Mouse (Mus musculus) kidney, embryonic 14.5 days (tissue): ENCODE data around the gene Fam129b. TPM values are rescaled to one million over a fixed set of nuclear protein-coding genes. Genes with fewer than 3 reads are reported as not detected.

Experiments used
- ATAC-seq: fragments of 200-750 bp; cut with Nextera tagmentation; 2 replicates; pipeline ENCODE4 v1.8.0; 2017; ENCODE audit warnings: moderate number of reproducible peaks, mild to moderate bottlenecking, moderate TSS enrichment, moderate library complexity; ENCODE audit not compliant: low FRiP score, low TSS enrichment
- H3K27ac ChIP-seq: fragments of 300-500 bp; sonication (generic); 2 replicates; pipeline ENCODE4 v1.5.1; 2014; ENCODE audit warnings: low read depth, mild to moderate bottlenecking, low read length, moderate library complexity, mixed read lengths
- H3K27me3 ChIP-seq: fragments of 300-500 bp; sonication (generic); 2 replicates; pipeline ENCODE4 v1.6.1; 2014; ENCODE audit warnings: mild to moderate bottlenecking, low read length; ENCODE audit not compliant: control insufficient read depth, insufficient read depth
- H3K36me3 ChIP-seq: fragments of 300-500 bp; sonication (generic); 2 replicates; pipeline ENCODE4 v1.6.1; 2014; ENCODE audit warnings: low read length, mixed read lengths; ENCODE audit not compliant: control insufficient read depth, insufficient read depth
- H3K4me1 ChIP-seq: fragments of 300-500 bp; sonication (generic); 2 replicates; pipeline ENCODE4 v1.6.1; 2014; ENCODE audit warnings: low read length, mixed read lengths; ENCODE audit not compliant: control insufficient read depth, insufficient read depth
- H3K4me2 ChIP-seq: fragments of 300-500 bp; sonication (generic); replicated peaks from 2 replicates; pipeline ENCODE4 v1.6.1; 2014; ENCODE audit warnings: low read depth, mild to moderate bottlenecking, low read length
- H3K4me3 ChIP-seq: fragments of 300-500 bp; sonication (generic); 2 replicates; pipeline ENCODE4 v1.5.1; 2014; ENCODE audit warnings: mild to moderate bottlenecking, low read length
- H3K9ac ChIP-seq: fragments of 300-500 bp; sonication (generic); 2 replicates; pipeline ENCODE4 v1.6.1; 2014; ENCODE audit warnings: low read depth, mild to moderate bottlenecking, low read length, moderate library complexity
- H3K9me3 ChIP-seq: fragments of 300-500 bp; sonication (generic); 2 replicates; pipeline ENCODE4 v1.6.1; 2016; ENCODE audit warnings: low read length; ENCODE audit not compliant: control insufficient read depth
- WGBS: fragments of 180-500 bp; shearing (Covaris S2); extraction: QIAGEN DNeasy Blood & Tissue Kit; methylation state at CpG from one replicate; pipeline ENCODE4 v1.1.7; 2014; 5-methylcytosine and 5-hydroxymethylcytosine counted together
- polyA plus RNA-seq: library from polyadenylated mRNA; unstranded; fragments of >200 nt; fragmentation: Nextera tagmentation; extraction: Ambion mirVana; gene quantifications from 2 replicates; pipeline ENCODE4 v1.2.1, GENCODE M21; 2014

The Fam129b gene
- polyA plus RNA-seq, 1 experiment from 2014 or later: 19.9 TPM

- no peak for ATAC-seq
- WGBS: 91% methylated on average over 15 of the region's 15 CpGs
- H3K36me3 ChIP-seq: peaks cover 58% of the 10 kb centered on the region
- no peak overlapping the region for H3K27ac ChIP-seq
- no peak overlapping the region for H3K4me2 ChIP-seq
- no peaks in the 10 kb centered on the region for H3K4me1 ChIP-seq
- H3K9me3 ChIP-seq: no peaks in the 10 kb centered on the region
- H3K4me3 ChIP-seq: no peak overlapping the region
- H3K27me3 ChIP-seq: no peaks in the 10 kb centered on the region
- H3K9ac ChIP-seq: no peak overlapping the region
Observed at GRCm38 (mm10) chr2:32921801-32922380, 46.0 kb downstream of the Fam129b start.

GRCm38 (mm10) chr2:32922564-32922963 lies 46.6 kb downstream of the Fam129b start:
- no peak overlapping the region for H3K27ac ChIP-seq
- H3K4me2 ChIP-seq: no peak overlapping the region
- H3K4me3 ChIP-seq: no peak overlapping the region
- ATAC-seq: no peak
- no peak overlapping the region for H3K9ac ChIP-seq
- 90% methylated on average over 13 of the region's 13 CpGs for WGBS
- no peaks in the 10 kb centered on the region for H3K4me1 ChIP-seq
- H3K36me3 ChIP-seq: peaks cover 58% of the 10 kb centered on the region
- H3K9me3 ChIP-seq: no peaks in the 10 kb centered on the region
- no peaks in the 10 kb centered on the region for H3K27me3 ChIP-seq

GRCm38 (mm10) chr2:32923551-32924250 lies 47.8 kb downstream of the Fam129b start:
- H3K9me3 ChIP-seq: no peaks in the 10 kb centered on the region
- peaks cover 56% of the 10 kb centered on the region for H3K36me3 ChIP-seq
- no peak overlapping the region for H3K4me3 ChIP-seq
- 88% methylated on average over 24 of the region's 24 CpGs for WGBS
- ATAC-seq: no peak
- no peaks in the 10 kb centered on the region for H3K27me3 ChIP-seq
- no peak overlapping the region for H3K27ac ChIP-seq
- H3K9ac ChIP-seq: no peak overlapping the region
- no peak overlapping the region for H3K4me2 ChIP-seq
- H3K4me1 ChIP-seq: no peaks in the 10 kb centered on the region

- 72% methylated on average over 10 of the region's 10 CpGs for WGBS
- Histone ChIP-seq H3K9ac (no peak overlapping the region), H3K4me1 (no peaks in the 10 kb centered on the region), H3K27ac (no peak overlapping the region), H3K36me3 (peaks cover 54% of the 10 kb centered on the region), H3K9me3 (no peaks in the 10 kb centered on the region), H3K27me3 (no peaks in the 10 kb centered on the region), H3K4me3 (no peak overlapping the region), H3K4me2 (no peak overlapping the region)
- no peak for ATAC-seq
Observed at GRCm38 (mm10) chr2:32924306-32924844, 48.5 kb downstream of the Fam129b start.

GRCm38 (mm10) chr2:32926330-32927075 lies 50.6 kb downstream of the Fam129b start:
- Histone ChIP-seq H3K27me3 (no peaks in the 10 kb centered on the region), H3K4me2 (no peak overlapping the region), H3K4me1 (no peaks in the 10 kb centered on the region), H3K9ac (no peak overlapping the region), H3K27ac (no peak overlapping the region), H3K4me3 (no peak overlapping the region), H3K36me3 (peaks cover 33% of the 10 kb centered on the region), H3K9me3 (no peaks in the 10 kb centered on the region)
- ATAC-seq: no peak
- whole genome bisulfite sequencing: 92% methylated on average over 12 of the region's 12 CpGs

GRCm38 (mm10) chr2:32927624-32928234 lies 51.8 kb downstream of the Fam129b start:
- Histone ChIP-seq H3K9ac (no peak overlapping the region), H3K27me3 (no peaks in the 10 kb centered on the region), H3K4me1 (no peaks in the 10 kb centered on the region), H3K4me3 (no peak overlapping the region), H3K9me3 (no peaks in the 10 kb centered on the region), H3K4me2 (no peak overlapping the region), H3K27ac (no peak overlapping the region), H3K36me3 (peaks cover 22% of the 10 kb centered on the region)
- 79% methylated on average over 15 of the region's 15 CpGs for WGBS
- peak; percentile 24; the same call in 1 of the 2 replicates for ATAC-seq

- Histone ChIP-seq H3K4me1 (no peaks in the 10 kb centered on the region), H3K9me3 (no peaks in the 10 kb centered on the region), H3K4me2 (no peak overlapping the region), H3K36me3 (peaks cover 23% of the 10 kb centered on the region), H3K9ac (0 out of 2 replicates have a peak overlapping the region, but pooled peaks have one; percentile 28), H3K27ac (no peak overlapping the region), H3K4me3 (no peak overlapping the region), H3K27me3 (no peaks in the 10 kb centered on the region)
- peak; percentile 59 for ATAC-seq
- WGBS: 31% methylated on average over 10 of the region's 10 CpGs
Observed at GRCm38 (mm10) chr2:32928235-32928946, 52.5 kb downstream of the Fam129b start.
